Comparison of ENCODE assay signal across 8 mouse cellular contexts in genomic region chr14:25481667-25482331, GRCm38 (mm10). TPM values are rescaled to one million over a fixed set of nuclear protein-coding genes. Genes with fewer than 3 reads are reported as not detected.
A peak's percentile ranks its signal among the peaks of the same experiment; 100 is the strongest.
DNase-seq lines count a peak whose midpoint lies in the region; ATAC-seq and TF ChIP-seq lines count a peak whose summit lies in the region.

No protein-coding gene starts in this region.

- intact Hi-C loops in heart, adult 2 months (cut with DNase I), result no loop called here

- ATAC-seq in liver, embryonic 14.5 days (ENCODE audit: insufficient read depth), result no peak

- peak overlapping the region; percentile 77 for H3K4me2 ChIP-seq in liver, embryonic 14.5 days (ENCODE audit: low read depth)

- no peak for TF ChIP-seq POLR2A in heart, adult 2 months (IDR thresholded peaks at IDR 0.05; ENCODE audit: insufficient read depth, low read depth, low read length)
- no peak for TF ChIP-seq POLR2A in spleen, adult 2 months (IDR thresholded peaks at IDR 0.05; ENCODE audit: low read depth, low read length)

- peaks cover 4% of the 10 kb centered on the region for H3K79me2 ChIP-seq in heart, adult 2 months (replicated peaks; ENCODE audit: control insufficient read depth, insufficient read depth, low read length)

- no peaks in the 10 kb centered on the region for H3K9me3 ChIP-seq in liver, embryonic 14.5 days (ENCODE audit: control insufficient read depth, low read length)

- no peak for TF ChIP-seq CTCF in heart, adult 2 months (IDR thresholded peaks at IDR 0.05)
- no peak for TF ChIP-seq CTCF in spleen, adult 2 months (IDR thresholded peaks at IDR 0.05; ENCODE audit: extremely low read depth, insufficient read depth, insufficient read length, insufficient replicate concordance)
- no peak for TF ChIP-seq CTCF in liver, embryonic 14.5 days (IDR thresholded peaks at IDR 0.05; ENCODE audit: low read depth)

- WGBS in heart, adult 2 months, result 56% methylated on average over 10 of the region's 11 CpGs
- WGBS in spleen, adult 2 months, result 63% methylated on average over 11 of the region's 11 CpGs
- WGBS in liver, embryonic 14.5 days (ENCODE audit: insufficient replicate concordance), result 51% methylated on average over 11 of the region's 11 CpGs

- no peak for DNase-seq in heart, adult 2 months
- no peak for DNase-seq in heart, adult 9 months (ENCODE audit: low spot score in 2 of 2)
- DNase-seq in spleen, adult 2 months (ENCODE audit: low read depth in 1 of 2, low spot score in 2 of 2), result no peak
- DNase-seq in spleen, postnatal 14 days (ENCODE audit: low spot score in 2 of 2), result no peak
- DNase-seq in liver, embryonic 14.5 days (ENCODE audit: low read depth in 3 of 3, low spot score in 3 of 3), result no peak
- no peak for DNase-seq in spleen, adult 18-20 months
- DNase-seq in frontal cortex, postnatal 14 days (ENCODE audit: low spot score in 2 of 2), result no peak
- DNase-seq in cerebellum, postnatal 4 days (ENCODE audit: low spot score in 2 of 2), result no peak

- peaks cover 56% of the 10 kb centered on the region for H3K4me1 ChIP-seq in heart, adult 2 months (ENCODE audit: control insufficient read depth, insufficient read depth, low read length)
- peaks cover 58% of the 10 kb centered on the region for H3K4me1 ChIP-seq in spleen, adult 2 months (ENCODE audit: control insufficient read depth, insufficient read depth, insufficient read length)
- peaks cover 30 to 53% of the 10 kb centered on the region in 2 experiments for H3K4me1 ChIP-seq in liver, embryonic 14.5 days (replicated peaks; ENCODE audit: control insufficient read depth in 2 of 2, insufficient read depth in 2 of 2, low read length in 1 of 2)

- H3K27me3 ChIP-seq in heart, adult 2 months (ENCODE audit: control insufficient read depth, insufficient read depth, low read length), result no peaks in the 10 kb centered on the region
- no peaks in the 10 kb centered on the region for H3K27me3 ChIP-seq in spleen, adult 2 months (ENCODE audit: control insufficient read depth, insufficient read depth, low read length)
- no peaks in the 10 kb centered on the region for H3K27me3 ChIP-seq in liver, embryonic 14.5 days (ENCODE audit: control insufficient read depth, insufficient read depth, low read length)

- peak overlapping the region; percentile 53 for H3K9ac ChIP-seq in heart, adult 2 months (ENCODE audit: low read depth, low read length)
- H3K9ac ChIP-seq in liver, embryonic 14.5 days (replicated peaks), result peak overlapping the region; percentile 41

- H3K4me3 ChIP-seq in heart, adult 2 months, result no peak overlapping the region
- H3K4me3 ChIP-seq in spleen, adult 2 months (ENCODE audit: extremely low read depth, insufficient read depth, insufficient read length), result peak overlapping the region; percentile 3; the same call in 1 of the 2 replicates
- H3K4me3 ChIP-seq in liver, embryonic 14.5 days (ENCODE audit: insufficient read depth in 1 of 2, low read depth in 2 of 2, low read length in 2 of 2), result peak overlapping the region; percentile 40 to 48

- peak overlapping the region; percentile 90 for H3K27ac ChIP-seq in heart, adult 2 months
- peak overlapping the region; percentile 53 for H3K27ac ChIP-seq in spleen, adult 2 months (ENCODE audit: insufficient read depth, low read length)
- H3K27ac ChIP-seq in liver, embryonic 14.5 days, result peak overlapping the region; percentile 77

- H3K36me3 ChIP-seq in heart, adult 2 months (ENCODE audit: control insufficient read depth, insufficient read depth, low read length), result peaks cover 2% of the 10 kb centered on the region; the same call in 1 of the 2 replicates
- H3K36me3 ChIP-seq in spleen, adult 2 months (ENCODE audit: control insufficient read depth, insufficient read depth, low read length), result no peaks in the 10 kb centered on the region
- no peaks in the 10 kb centered on the region for H3K36me3 ChIP-seq in liver, embryonic 14.5 days (replicated peaks; ENCODE audit: control insufficient read depth, insufficient read depth, low read depth)

- TF ChIP-seq EP300 in heart, adult 2 months (IDR thresholded peaks at IDR 0.05; ENCODE audit: insufficient read depth, low read depth, low read length), result no peak
- TF ChIP-seq EP300 in liver, embryonic 14.5 days (IDR thresholded peaks at IDR 0.05; ENCODE audit: low read depth), result no peak

RNA-seq across cellular contexts. Expression of gene Zmiz1, which starts 22.8 kb away (rescaled TPM):
- total RNA-seq in heart, adult 2 months (2021), result 10 to 100 TPM; 40.7 to 42.0 TPM
- polyA plus RNA-seq in heart, adult 2 months (2012; rRNA removed), result 21.8 and 27.1 TPM in 2 replicates
- polyA plus RNA-seq in spleen, adult 2 months (2012; rRNA removed), result 48.1 and 48.5 TPM in 2 replicates
- polyA plus RNA-seq in liver, embryonic 14.5 days (2012; rRNA removed), result 3.4 and 3.6 TPM in 2 replicates
- 4.0 and 4.6 TPM in 2 replicates for polyA plus RNA-seq in liver, embryonic 14.5 days (2014; fragmentation: Nextera tagmentation; extraction: Ambion mirVana)
